ENCODE assay signal across 8 mouse cellular contexts in genomic region chr1:191662178-191662898, GRCm38 (mm10). TPM values are rescaled to one million over a fixed set of nuclear protein-coding genes. Genes with fewer than 3 reads are reported as not detected.
DNase-seq lines count a peak whose midpoint lies in the region; ATAC-seq and TF ChIP-seq lines count a peak whose summit lies in the region.

No protein-coding gene starts in this region.

- H3K9ac ChIP-seq in limb, embryonic 14.5 days (ENCODE audit: low read depth, low read length, severe bottlenecking): no peak overlapping the region

- 46% methylated on average over 9 of the region's 9 CpGs for WGBS in limb, embryonic 14.5 days
- 74% methylated on average over 9 of the region's 9 CpGs for WGBS in limb, embryonic 10.5 days

- no peaks in the 10 kb centered on the region for H3K9me3 ChIP-seq in limb, embryonic 14.5 days (ENCODE audit: control insufficient read depth, low read length)
- no peaks in the 10 kb centered on the region for H3K9me3 ChIP-seq in limb, embryonic 10.5 days (replicated peaks)

- no peak overlapping the region for H3K27ac ChIP-seq in limb, embryonic 14.5 days (replicated peaks; ENCODE audit: low read depth, low read length)
- no peak overlapping the region for H3K27ac ChIP-seq in limb, embryonic 10.5 days

- no peak for TF ChIP-seq POLR2A in limb, embryonic 14.5 days (IDR thresholded peaks at IDR 0.05; ENCODE audit: borderline replicate concordance, extremely low read depth, insufficient read depth, insufficient read length)

- no peak overlapping the region for H3K4me2 ChIP-seq in limb, embryonic 14.5 days (replicated peaks; ENCODE audit: low read depth, low read length, severe bottlenecking)

- peak; percentile 23; the same call in 1 of the 2 replicates for ATAC-seq in limb, embryonic 14.5 days (ENCODE audit: low FRiP score, low read depth)
- ATAC-seq in neutrophil, adult 5-6 weeks (ENCODE audit: extremely low read depth, insufficient number of reproducible peaks, low FRiP score, poor library complexity, severe bottlenecking): 0 out of 2 replicates have a peak, but pooled peaks have one; percentile 34

- H3K4me3 ChIP-seq in limb, embryonic 14.5 days (replicated peaks; ENCODE audit: low read length): no peak overlapping the region
- H3K4me3 ChIP-seq in limb, embryonic 10.5 days: no peak overlapping the region

- peak; percentile 29 for DNase-seq in limb, embryonic 14.5 days (ENCODE audit: low spot score)
- no peak for DNase-seq in limb, embryonic 10.5 days (ENCODE audit: low spot score)
- peak; percentile 60 for DNase-seq in adrenal gland, postnatal 25 days
- peak; percentile 14 for DNase-seq in induced T-regulatory cell, adult 2 months (ENCODE audit: low read depth)
- no peak for DNase-seq in natural killer cell, adult 2 months (ENCODE audit: low spot score in 2 of 2)
- no peak for DNase-seq in cerebellum, adult 11 months
- no peak for DNase-seq in testis, postnatal 10 days (ENCODE audit: low spot score)

- no peaks in the 10 kb centered on the region for H3K27me3 ChIP-seq in limb, embryonic 14.5 days (ENCODE audit: control insufficient read depth, insufficient read depth, low read length)
- H3K27me3 ChIP-seq in limb, embryonic 10.5 days (ENCODE audit: low read depth, poor library complexity, severe bottlenecking): no peaks in the 10 kb centered on the region

- H3K4me1 ChIP-seq in limb, embryonic 14.5 days (ENCODE audit: control insufficient read depth, insufficient read depth, low read length): peaks cover 7% of the 10 kb centered on the region
- peaks cover 19% of the 10 kb centered on the region for H3K4me1 ChIP-seq in limb, embryonic 10.5 days

- H3K36me3 ChIP-seq in limb, embryonic 14.5 days (ENCODE audit: control insufficient read depth, insufficient read depth, low read length): no peaks in the 10 kb centered on the region
- no peaks in the 10 kb centered on the region for H3K36me3 ChIP-seq in limb, embryonic 10.5 days

RNA-seq across cellular contexts. Expression of gene Lpgat1, which starts 55.3 kb away (rescaled TPM):
- 24.7 and 24.8 TPM in 2 replicates for polyA plus RNA-seq in limb, embryonic 14.5 days (2012; rRNA removed)
- 39.9 and 45.4 TPM in 2 replicates for polyA plus RNA-seq in limb, embryonic 14.5 days (2014; fragmentation: Nextera tagmentation; extraction: Ambion mirVana)
- 28.2 and 29.4 TPM in 2 replicates for polyA plus RNA-seq in limb, embryonic 10.5 days (2016; fragmentation: Nextera tagmentation; extraction: Ambion mirVana)
- total RNA-seq in adrenal gland, postnatal 25 days (2021): 63.5 and 90.0 TPM in 2 replicates
- 66.2 and 69.4 TPM in 2 replicates for total RNA-seq in neutrophil, adult 5-6 weeks (2017)

Comparison
In these comparisons a context has a peak if more than half of its experiments do, and no peak if none do; other contexts are left out.
1. DNase-seq: peak in limb, embryonic 14.5 days (single experiment), adrenal gland, postnatal 25 days (single experiment) and induced T-regulatory cell, adult 2 months (single experiment); none in limb, embryonic 10.5 days (single experiment), natural killer cell, adult 2 months (0 of 2), cerebellum, adult 11 months (single experiment) and testis, postnatal 10 days (single experiment).